Mouse (Mus musculus) heart, embryonic 13.5 days (tissue): ENCODE results near the gene Pcyt1a. TPM values are rescaled to one million over a fixed set of nuclear protein-coding genes. Genes with fewer than 3 reads are reported as not detected.

Experiments
- ATAC-seq: fragments of 200-750 bp; cut with Nextera tagmentation; 2 replicates; pipeline ENCODE4 v1.8.0; 2017; ENCODE audit warnings: moderate TSS enrichment; ENCODE audit not compliant: insufficient number of reproducible peaks, low FRiP score, low TSS enrichment; ENCODE audit errors: extremely low read depth
- H3K27ac ChIP-seq: fragments of 300-500 bp; sonication (generic); replicated peaks from 2 replicates; pipeline ENCODE4 v1.5.1; 2015; ENCODE audit warnings: moderate library complexity, mild to moderate bottlenecking, inconsistent platforms
- H3K27me3 ChIP-seq: fragments of 300-500 bp; sonication (generic); replicated peaks from 2 replicates; pipeline ENCODE4 v1.6.1; 2015; ENCODE audit warnings: mild to moderate bottlenecking, inconsistent platforms
- H3K36me3 ChIP-seq: fragments of 300-500 bp; sonication (generic); 2 replicates; pipeline ENCODE4 v1.6.1; 2015; ENCODE audit warnings: mild to moderate bottlenecking, inconsistent platforms
- H3K4me1 ChIP-seq: fragments of 300-500 bp; sonication (generic); 2 replicates; pipeline ENCODE4 v1.6.1; 2015; ENCODE audit warnings: inconsistent platforms
- H3K4me2 ChIP-seq: fragments of 300-500 bp; sonication (generic); 2 replicates; pipeline ENCODE4 v1.6.1; 2015; ENCODE audit warnings: inconsistent platforms, mild to moderate bottlenecking, moderate library complexity
- H3K4me3 ChIP-seq: fragments of 300-500 bp; sonication (generic); 2 replicates; pipeline ENCODE4 v1.5.1; 2015; ENCODE audit warnings: moderate library complexity, mild to moderate bottlenecking, inconsistent platforms
- H3K9ac ChIP-seq: fragments of 300-500 bp; sonication (generic); 2 replicates; pipeline ENCODE4 v1.6.1; 2015; ENCODE audit warnings: inconsistent platforms, mild to moderate bottlenecking, moderate library complexity
- H3K9me3 ChIP-seq: fragments of 300-500 bp; sonication (generic); 2 replicates; pipeline ENCODE4 v1.6.1; 2016; ENCODE audit warnings: inconsistent platforms
- WGBS: fragments of 180-500 bp; shearing (Covaris S2); methylation state at CpG from one replicate; pipeline ENCODE4 v1.1.7; 2015; ENCODE audit warnings: mixed read lengths; 5-methylcytosine and 5-hydroxymethylcytosine counted together
- polyA plus RNA-seq: library from polyadenylated mRNA; unstranded; fragments of >200 nt; fragmentation: Nextera tagmentation; extraction: Ambion mirVana; gene quantifications from 2 replicates; pipeline ENCODE4 v1.2.1, GENCODE M21; 2015

The Pcyt1a gene
- polyA plus RNA-seq: 35.4 and 41.5 TPM in 2 replicates

- peak within 1 kb of the TSS; percentile 96 for H3K9ac ChIP-seq
- under 1% methylated on average over 54 of the region's 54 CpGs for WGBS
- no peaks in the 10 kb centered on the region for H3K9me3 ChIP-seq
- no peaks in the 10 kb centered on the region for H3K27me3 ChIP-seq
- peak within 1 kb of the TSS; percentile 93 for H3K4me2 ChIP-seq
- H3K4me3 ChIP-seq: peak within 1 kb of the TSS; percentile 93
- H3K36me3 ChIP-seq: no peaks in the 10 kb centered on the region
- peaks cover 40% of the 10 kb centered on the region for H3K4me1 ChIP-seq
- ATAC-seq: peak; percentile 91
- H3K27ac ChIP-seq: peak within 1 kb of the TSS; percentile 95
Observed at GRCm38 (mm10) chr16:32430474-32431046, at the start of gene Pcyt1a. Gene Pcyt1a (plus strand): TSS chr16:32430921.

- Histone ChIP-seq H3K4me1 (no peaks in the 10 kb centered on the region), H3K27ac (no peak overlapping the region), H3K36me3 (peaks cover 92% of the 10 kb centered on the region), H3K4me2 (no peak overlapping the region), H3K9ac (no peak overlapping the region), H3K4me3 (no peak overlapping the region), H3K27me3 (no peaks in the 10 kb centered on the region), H3K9me3 (no peaks in the 10 kb centered on the region)
- ATAC-seq: no peak
Observed at GRCm38 (mm10) chr16:32382901-32383300, 47.8 kb upstream of the Pcyt1a start.

GRCm38 (mm10) chr16:32384885-32385284, 45.8 kb upstream of the Pcyt1a start:
- WGBS: 65% methylated on average over 2 of the region's 2 CpGs
- H3K36me3 ChIP-seq: peaks cover 75% of the 10 kb centered on the region

GRCm38 (mm10) chr16:32386826-32387225, 43.9 kb upstream of the Pcyt1a start:
- no peaks in the 10 kb centered on the region for H3K9me3 ChIP-seq
- ATAC-seq: no peak
- H3K4me3 ChIP-seq: no peak overlapping the region
- H3K36me3 ChIP-seq: peaks cover 73% of the 10 kb centered on the region
- no peaks in the 10 kb centered on the region for H3K4me1 ChIP-seq
- no peak overlapping the region for H3K27ac ChIP-seq
- no peak overlapping the region for H3K4me2 ChIP-seq
- WGBS: 75% methylated on average over 3 of the region's 3 CpGs
- H3K27me3 ChIP-seq: no peaks in the 10 kb centered on the region
- H3K9ac ChIP-seq: no peak overlapping the region

More at GRCm38 (mm10) chr16:32384885-32385284, 45.8 kb upstream of the Pcyt1a start:
- ATAC-seq: no peak
- H3K9me3 ChIP-seq: no peaks in the 10 kb centered on the region
- H3K9ac ChIP-seq: no peak overlapping the region
- H3K4me1 ChIP-seq: no peaks in the 10 kb centered on the region
- no peaks in the 10 kb centered on the region for H3K27me3 ChIP-seq
- H3K4me2 ChIP-seq: no peak overlapping the region
- no peak overlapping the region for H3K27ac ChIP-seq
- no peak overlapping the region for H3K4me3 ChIP-seq

GRCm38 (mm10) chr16:32389049-32389448, 41.7 kb upstream of the Pcyt1a start:
- no peaks in the 10 kb centered on the region for H3K4me1 ChIP-seq
- ATAC-seq: no peak
- no peak overlapping the region for H3K4me2 ChIP-seq
- H3K36me3 ChIP-seq: peaks cover 68% of the 10 kb centered on the region
- H3K27ac ChIP-seq: no peak overlapping the region
- H3K9me3 ChIP-seq: no peaks in the 10 kb centered on the region
- no peaks in the 10 kb centered on the region for H3K27me3 ChIP-seq
- H3K9ac ChIP-seq: no peak overlapping the region
- no peak overlapping the region for H3K4me3 ChIP-seq

- H3K4me1 ChIP-seq: no peaks in the 10 kb centered on the region
- WGBS: 67% methylated on average over 3 of the region's 3 CpGs
- no peak overlapping the region for H3K9ac ChIP-seq
- no peaks in the 10 kb centered on the region for H3K27me3 ChIP-seq
- no peaks in the 10 kb centered on the region for H3K9me3 ChIP-seq
- no peak for ATAC-seq
- H3K36me3 ChIP-seq: peaks cover 64% of the 10 kb centered on the region
- H3K4me3 ChIP-seq: no peak overlapping the region
- H3K4me2 ChIP-seq: no peak overlapping the region
- H3K27ac ChIP-seq: no peak overlapping the region
Observed at GRCm38 (mm10) chr16:32389841-32390240, 40.9 kb upstream of the Pcyt1a start.

- no peak overlapping the region for H3K4me2 ChIP-seq
- peaks cover 6% of the 10 kb centered on the region; the same call in 1 of the 2 replicates for H3K4me1 ChIP-seq
- H3K9me3 ChIP-seq: no peaks in the 10 kb centered on the region
- peaks cover 54% of the 10 kb centered on the region for H3K36me3 ChIP-seq
- no peak overlapping the region for H3K27ac ChIP-seq
- H3K27me3 ChIP-seq: no peaks in the 10 kb centered on the region
- WGBS: 94% methylated on average over 3 of the region's 3 CpGs
- ATAC-seq: no peak
- H3K9ac ChIP-seq: no peak overlapping the region
- H3K4me3 ChIP-seq: no peak overlapping the region
Observed at GRCm38 (mm10) chr16:32390882-32391281, 39.8 kb upstream of the Pcyt1a start.

- Histone ChIP-seq H3K4me3 (no peak overlapping the region), H3K9ac (no peak overlapping the region), H3K4me1 (peaks cover 13% of the 10 kb centered on the region), H3K27me3 (no peaks in the 10 kb centered on the region), H3K9me3 (no peaks in the 10 kb centered on the region), H3K27ac (peak overlapping the region; percentile 63), H3K36me3 (peaks cover 26% of the 10 kb centered on the region), H3K4me2 (no peak overlapping the region)
- 52% methylated on average over 6 of the region's 6 CpGs for WGBS
- ATAC-seq: no peak
Observed at GRCm38 (mm10) chr16:32395679-32396540, 34.8 kb upstream of the Pcyt1a start.

- 51% methylated on average over 3 of the region's 3 CpGs for WGBS
- Histone ChIP-seq H3K4me2 (no peak overlapping the region), H3K9me3 (no peaks in the 10 kb centered on the region), H3K4me3 (no peak overlapping the region), H3K9ac (no peak overlapping the region), H3K27ac (peak overlapping the region; percentile 63), H3K27me3 (no peaks in the 10 kb centered on the region), H3K4me1 (peaks cover 13% of the 10 kb centered on the region), H3K36me3 (peaks cover 21% of the 10 kb centered on the region)
- ATAC-seq: no peak
Observed at GRCm38 (mm10) chr16:32396541-32396835, 34.2 kb upstream of the Pcyt1a start.

- Histone ChIP-seq H3K4me1 (peaks cover 13% of the 10 kb centered on the region), H3K4me3 (no peak overlapping the region), H3K27ac (no peak overlapping the region), H3K9ac (no peak overlapping the region), H3K9me3 (no peaks in the 10 kb centered on the region), H3K4me2 (no peak overlapping the region), H3K27me3 (no peaks in the 10 kb centered on the region), H3K36me3 (peaks cover 7% of the 10 kb centered on the region)
- 72% methylated on average over 3 of the region's 3 CpGs for WGBS
- no peak for ATAC-seq
Observed at GRCm38 (mm10) chr16:32398206-32398605, 32.5 kb upstream of the Pcyt1a start.

- Histone ChIP-seq H3K4me3 (no peak within 1 kb of the TSS), H3K36me3 (no peaks in the 10 kb centered on the region), H3K27me3 (no peaks in the 10 kb centered on the region), H3K9me3 (no peaks in the 10 kb centered on the region), H3K9ac (no peak within 1 kb of the TSS), H3K4me2 (no peak within 1 kb of the TSS), H3K27ac (no peak within 1 kb of the TSS), H3K4me1 (peaks cover 13% of the 10 kb centered on the region)
- no peak for ATAC-seq
- 77% methylated on average over 7 of the region's 7 CpGs for WGBS
Observed at GRCm38 (mm10) chr16:32400267-32400666, 30.5 kb upstream of the Pcyt1a start, which contains the start of gene Tm4sf19. Gene Tm4sf19 (plus strand): TSS chr16:32400506.
